Mouse (Mus musculus) R1 (cell line): ENCODE data around the gene Zfp472.
"Not testable (repeated sequence)": the region's sequence is repeated elsewhere in the genome, so short reads cannot be mapped to it uniquely, and the experiment has no call there.

Experiments
- DNase-seq: peaks from one replicate; pipeline ENCODE4 v3.0.0-alpha.2; 2018; ENCODE audit warnings: low read depth, low spot score

Gene Zfp472

DNA sequence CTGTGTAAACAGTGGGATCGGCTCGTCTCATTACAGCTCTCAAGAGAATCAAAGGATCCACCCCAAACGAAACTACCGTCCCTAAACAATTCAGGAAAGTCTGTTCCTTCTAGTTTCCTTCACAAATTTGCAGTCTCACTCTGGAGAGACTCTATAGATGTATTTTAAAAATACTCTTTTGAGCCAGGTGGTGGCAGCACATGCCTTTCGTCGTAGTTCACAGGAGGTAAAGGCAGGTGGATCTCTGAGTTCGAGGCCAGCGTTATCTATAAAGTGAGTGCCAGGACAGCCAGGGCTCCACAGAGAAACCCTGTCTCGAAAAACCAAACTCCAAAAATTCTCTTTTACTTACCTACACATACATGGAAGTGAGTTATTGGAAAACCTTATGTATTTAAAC is 42.7 kb downstream of the Zfp472 start:
- DNase-seq, result peak; percentile 50

GRCm38 (mm10) chr17:33020434-33020833 is 54.8 kb downstream of the Zfp472 start:
- DNase-seq, result not testable (repeated sequence)
